Mouse (Mus musculus) layer of hippocampus, adult 2 months (tissue): ENCODE measurements at regions not wholly inside any gene's neighbourhood (a gene's known extent, or its start where the extent isn't known, plus 50 kb on each side); places are given as distances from the start of the nearest gene placed in this dataset.

ENCODE experiments used
- DNase-seq, 2 experiments: peaks; one replicate each; pipeline ENCODE4 v3.0.0; 2022; ENCODE audit warnings: low spot score in 2 of 2
- H3K27ac ChIP-seq: fragments of 200-600 bp; 2 replicates; pipeline ENCODE4 v1.8.1; 2022
- H3K4me3 ChIP-seq: fragments of 200-600 bp; 2 replicates; pipeline ENCODE4 v1.8.1; 2022; ENCODE audit warnings: mild to moderate bottlenecking
- CTCF ChIP-seq: fragments of 200-600 bp; conservative IDR thresholded peaks from 2 replicates; pipeline ENCODE4 v1.8.1; 2022; ENCODE audit warnings: antibody characterized with exemption, mild to moderate bottlenecking, moderate library complexity

- H3K4me3 ChIP-seq = no peak overlapping the region
- no peak overlapping the region for H3K27ac ChIP-seq
- TF ChIP-seq CTCF = peak; percentile 47
- no peak for DNase-seq
Measured at GRCm38 (mm10) chr13:107752745-107753144, 291.5 kb upstream of the Smim15 start.

- no peak for TF ChIP-seq CTCF
- no peak for DNase-seq
- Histone ChIP-seq H3K4me3 (no peak overlapping the region), H3K27ac (no peak overlapping the region)
Measured at GRCm38 (mm10) chr13:107743464-107744218, 300.6 kb upstream of the Smim15 start.

GRCm38 (mm10) chr13:107736581-107736980 is 307.7 kb upstream of the Smim15 start:
- no peak for TF ChIP-seq CTCF
- no peak overlapping the region for H3K4me3 ChIP-seq
- no peak for DNase-seq
- no peak overlapping the region for H3K27ac ChIP-seq

GRCm38 (mm10) chr13:107734161-107734905 is 309.9 kb upstream of the Smim15 start:
- TF ChIP-seq CTCF = no peak
- no peak overlapping the region for H3K4me3 ChIP-seq
- no peak overlapping the region for H3K27ac ChIP-seq
- no peak for DNase-seq

GRCm38 (mm10) chr13:107730976-107731375 is 313.3 kb upstream of the Smim15 start:
- no peak for DNase-seq
- no peak for TF ChIP-seq CTCF
- H3K4me3 ChIP-seq = no peak overlapping the region
- H3K27ac ChIP-seq = no peak overlapping the region

- Histone ChIP-seq H3K4me3 (no peak overlapping the region), H3K27ac (no peak overlapping the region)
- no peak for DNase-seq
- TF ChIP-seq CTCF = no peak
Measured at GRCm38 (mm10) chr13:107726491-107726890, 317.8 kb upstream of the Smim15 start.

- Histone ChIP-seq H3K4me3 (no peak overlapping the region), H3K27ac (no peak overlapping the region)
- TF ChIP-seq CTCF = no peak
- no peak for DNase-seq
Measured at GRCm38 (mm10) chr13:107721901-107722300, 322.3 kb upstream of the Smim15 start.

GRCm38 (mm10) chr13:107720874-107721574 is 323.2 kb upstream of the Smim15 start:
- DNase-seq = no peak
- Histone ChIP-seq H3K4me3 (no peak overlapping the region), H3K27ac (peak overlapping the region; percentile 37; the same call in 1 of the 2 replicates)
- TF ChIP-seq CTCF = no peak

- DNase-seq = peak in 1 of 2 experiments; percentile 23
- Histone ChIP-seq H3K4me3 (no peak overlapping the region), H3K27ac (no peak overlapping the region)
- TF ChIP-seq CTCF = no peak
Measured at GRCm38 (mm10) chr13:107718973-107719620, 325.1 kb upstream of the Smim15 start.

GRCm38 (mm10) chr13:107715616-107716015 is 328.6 kb upstream of the Smim15 start:
- Histone ChIP-seq H3K4me3 (no peak overlapping the region), H3K27ac (no peak overlapping the region)
- TF ChIP-seq CTCF = no peak
- no peak for DNase-seq

GRCm38 (mm10) chr13:107714001-107714400 is 330.2 kb upstream of the Smim15 start:
- no peak overlapping the region for H3K27ac ChIP-seq
- TF ChIP-seq CTCF = no peak
- no peak overlapping the region for H3K4me3 ChIP-seq
- DNase-seq = no peak

GRCm38 (mm10) chr13:107711341-107711994 is 332.8 kb upstream of the Smim15 start:
- no peak for TF ChIP-seq CTCF
- H3K27ac ChIP-seq = no peak overlapping the region
- DNase-seq = no peak
- no peak overlapping the region for H3K4me3 ChIP-seq

GRCm38 (mm10) chr13:107710368-107710767 is 333.9 kb upstream of the Smim15 start:
- H3K4me3 ChIP-seq = no peak overlapping the region
- no peak for TF ChIP-seq CTCF
- no peak for DNase-seq

More at GRCm38 (mm10) chr13:107710368-107710767, 333.9 kb upstream of the Smim15 start:
- H3K27ac ChIP-seq = no peak overlapping the region
